Mouse (Mus musculus) liver, embryonic 12.5 days (tissue): ENCODE data around the gene Ptafr. TPM values are rescaled to one million over a fixed set of nuclear protein-coding genes. Genes with fewer than 3 reads are reported as not detected.
A peak's percentile ranks its signal among the peaks of the same experiment; 100 is the strongest.

Experiments
- ATAC-seq: fragments of 200-750 bp; cut with Nextera tagmentation; 2 replicates; pipeline ENCODE4 v1.8.0; 2017; ENCODE audit warnings: moderate number of reproducible peaks, mild to moderate bottlenecking, moderate library complexity
- H3K27ac ChIP-seq: fragments of 300-500 bp; sonication (generic); 2 replicates; pipeline ENCODE4 v1.5.1; 2016; ENCODE audit warnings: mild to moderate bottlenecking
- H3K27me3 ChIP-seq: fragments of 300-500 bp; sonication (generic); replicated peaks from 2 replicates; pipeline ENCODE4 v1.6.1; 2016; ENCODE audit warnings: mild to moderate bottlenecking, moderate library complexity
- H3K36me3 ChIP-seq: fragments of 300-500 bp; sonication (generic); 2 replicates; pipeline ENCODE4 v1.6.1; 2016; ENCODE audit warnings: mild to moderate bottlenecking, moderate library complexity
- H3K4me1 ChIP-seq: fragments of 300-500 bp; sonication (generic); 2 replicates; pipeline ENCODE4 v1.6.1; 2016
- H3K4me2 ChIP-seq: fragments of 300-500 bp; sonication (generic); 2 replicates; pipeline ENCODE4 v1.6.1; 2016; ENCODE audit warnings: mild to moderate bottlenecking, moderate library complexity
- H3K4me3 ChIP-seq: fragments of 300-500 bp; sonication (generic); 2 replicates; pipeline ENCODE4 v1.5.1; 2016; ENCODE audit warnings: mild to moderate bottlenecking, moderate library complexity
- H3K9ac ChIP-seq: fragments of 300-500 bp; sonication (generic); 2 replicates; pipeline ENCODE4 v1.6.1; 2016; ENCODE audit warnings: mild to moderate bottlenecking, moderate library complexity
- H3K9me3 ChIP-seq: fragments of 300-500 bp; sonication (generic); replicated peaks from 2 replicates; pipeline ENCODE4 v1.6.1; 2016; ENCODE audit warnings: mild to moderate bottlenecking, moderate library complexity
- WGBS: fragments of 180-500 bp; shearing (Covaris S2); methylation state at CpG from one replicate; pipeline ENCODE4 v1.1.7; 2016; ENCODE audit not compliant: insufficient replicate concordance; 5-methylcytosine and 5-hydroxymethylcytosine counted together
- polyA plus RNA-seq: library from polyadenylated mRNA; unstranded; fragments of >200 nt; fragmentation: Nextera tagmentation; extraction: Ambion mirVana; gene quantifications from 2 replicates; pipeline ENCODE4 v1.2.1, GENCODE M21; 2016

The Ptafr gene
- 0.77 and 0.94 TPM in 2 replicates for polyA plus RNA-seq

GRCm38 (mm10) chr4:132563965-132564364 is at the start of gene Ptafr:
Gene Ptafr (plus strand): TSS chr4:132564067.
- no peak within 1 kb of the TSS; the same call in 1 of the 2 replicates for H3K27ac ChIP-seq
- no peak within 1 kb of the TSS for H3K9ac ChIP-seq
- H3K36me3 ChIP-seq = no peaks in the 10 kb centered on the region
- ATAC-seq = peak; percentile 24; the same call in 1 of the 2 replicates
- H3K9me3 ChIP-seq = no peaks in the 10 kb centered on the region
- 15% methylated on average over 4 of the region's 4 CpGs for WGBS
- peaks cover 10% of the 10 kb centered on the region for H3K4me1 ChIP-seq
- H3K4me3 ChIP-seq = no peak within 1 kb of the TSS
- peak within 1 kb of the TSS; percentile 28 for H3K4me2 ChIP-seq
- H3K27me3 ChIP-seq = peaks cover 12% of the 10 kb centered on the region

GRCm38 (mm10) chr4:132514555-132515135 is 49.2 kb upstream of the Ptafr start:
- WGBS = 3% methylated on average over 21 of the region's 21 CpGs

DNA sequence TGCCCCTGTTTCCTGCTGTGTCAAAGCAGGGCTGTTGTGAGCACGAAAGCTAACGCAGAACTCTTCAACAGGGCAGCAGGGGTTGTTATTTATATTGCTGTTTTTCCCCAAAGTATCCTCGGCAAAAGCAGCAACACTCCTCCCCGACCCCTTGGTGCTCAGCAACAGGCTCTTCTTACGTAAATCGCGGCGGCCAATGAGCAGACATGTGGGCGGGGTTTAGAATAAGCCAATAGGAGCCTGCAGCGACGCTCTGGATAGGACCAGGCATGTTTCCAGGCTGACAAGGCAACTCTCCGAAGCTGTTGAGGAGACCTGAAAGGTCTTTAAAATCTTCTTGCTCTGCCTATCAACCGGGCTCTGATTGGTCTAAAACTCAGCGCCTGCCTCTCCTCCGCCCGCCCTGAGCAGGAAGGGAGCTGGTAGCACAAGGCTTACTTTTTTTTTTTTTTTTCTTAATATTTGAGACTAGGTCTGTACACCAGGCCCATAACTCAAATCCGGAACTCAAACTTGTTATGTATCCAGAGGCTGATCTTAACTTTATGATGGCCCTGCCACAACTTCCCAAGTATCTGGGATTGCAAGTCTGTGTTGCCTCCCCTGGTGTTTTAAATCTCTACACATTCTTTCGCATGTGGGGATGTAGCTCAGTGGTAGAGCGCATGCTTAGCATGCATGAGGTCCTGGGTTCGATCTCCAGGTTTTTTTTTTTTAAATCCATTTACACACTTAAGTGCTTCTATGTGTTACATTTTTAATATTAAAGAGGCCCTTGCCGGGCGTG is 48.3 kb upstream of the Ptafr start:
- peak overlapping the region; percentile 68 for H3K4me3 ChIP-seq
- H3K4me2 ChIP-seq = peak overlapping the region; percentile 95
- no peaks in the 10 kb centered on the region for H3K9me3 ChIP-seq
- H3K9ac ChIP-seq = peak overlapping the region; percentile 73
- WGBS = 21% methylated on average over 22 of the region's 22 CpGs
- H3K27ac ChIP-seq = peak overlapping the region; percentile 90
- ATAC-seq = peak; percentile 89
- H3K36me3 ChIP-seq = no peaks in the 10 kb centered on the region
- peaks cover 65% of the 10 kb centered on the region for H3K4me1 ChIP-seq
- H3K27me3 ChIP-seq = no peaks in the 10 kb centered on the region

More at GRCm38 (mm10) chr4:132514555-132515135, 49.2 kb upstream of the Ptafr start:
- H3K9ac ChIP-seq = peak overlapping the region; percentile 73
- H3K4me3 ChIP-seq = peak overlapping the region; percentile 68
- H3K4me1 ChIP-seq = peaks cover 64% of the 10 kb centered on the region
- no peaks in the 10 kb centered on the region for H3K36me3 ChIP-seq
- no peak for ATAC-seq
- H3K4me2 ChIP-seq = peak overlapping the region; percentile 95
- H3K27me3 ChIP-seq = no peaks in the 10 kb centered on the region
- peak overlapping the region; percentile 90 for H3K27ac ChIP-seq
- H3K9me3 ChIP-seq = no peaks in the 10 kb centered on the region

DNA sequence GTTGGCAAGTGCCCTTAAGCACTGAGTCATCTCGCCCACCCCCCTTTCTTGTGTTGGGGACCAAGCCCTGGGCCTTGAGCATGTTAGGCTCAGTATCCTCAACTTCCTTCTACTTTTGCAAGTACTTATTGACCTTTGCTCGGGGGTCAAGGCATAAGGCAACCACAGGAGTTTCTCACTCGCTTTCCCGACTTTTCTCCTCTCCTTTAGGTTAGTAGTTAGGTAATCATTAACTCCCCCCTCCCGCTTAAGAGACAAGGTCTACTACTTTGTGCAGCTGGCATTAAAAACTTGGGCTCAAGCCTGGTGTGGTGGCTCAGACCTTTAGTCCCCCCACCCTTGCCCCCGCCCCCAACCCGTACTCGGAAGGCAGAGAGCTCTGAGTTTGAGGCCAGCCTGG is 45.8 kb upstream of the Ptafr start:
- Histone ChIP-seq H3K27ac (0 out of 2 replicates have a peak overlapping the region, but pooled peaks have one; percentile 3), H3K9me3 (no peaks in the 10 kb centered on the region), H3K4me2 (no peak overlapping the region), H3K4me1 (peaks cover 45% of the 10 kb centered on the region), H3K9ac (no peak overlapping the region), H3K27me3 (no peaks in the 10 kb centered on the region), H3K36me3 (no peaks in the 10 kb centered on the region), H3K4me3 (no peak overlapping the region)
- ATAC-seq = no peak
- 63% methylated on average over 8 of the region's 8 CpGs for WGBS

DNA sequence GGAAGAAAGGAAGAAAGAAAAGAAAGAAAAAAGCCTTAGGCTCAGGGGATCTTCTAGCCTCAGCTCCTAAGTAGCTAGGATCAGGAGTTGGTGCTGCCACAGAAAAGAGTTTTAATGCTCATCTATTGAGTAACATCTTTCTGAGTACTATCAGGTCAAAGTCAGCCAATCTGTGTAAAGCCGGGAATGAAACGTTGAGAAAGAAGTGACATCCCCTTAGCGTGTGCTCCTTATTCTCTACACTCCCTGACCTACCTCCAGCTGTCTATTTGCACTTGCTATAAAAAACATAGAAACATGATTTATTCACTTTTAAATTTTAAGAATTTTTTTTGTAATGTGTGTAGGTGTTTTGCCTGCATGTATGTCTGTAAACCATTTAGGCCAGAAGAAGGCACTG is 44.7 kb upstream of the Ptafr start:
- H3K27ac ChIP-seq = no peak overlapping the region
- H3K4me2 ChIP-seq = no peak overlapping the region
- H3K27me3 ChIP-seq = no peaks in the 10 kb centered on the region
- WGBS = 70% methylated on average over 3 of the region's 3 CpGs
- H3K9ac ChIP-seq = no peak overlapping the region
- no peak overlapping the region for H3K4me3 ChIP-seq
- no peak for ATAC-seq
- no peaks in the 10 kb centered on the region for H3K36me3 ChIP-seq
- H3K4me1 ChIP-seq = peaks cover 42% of the 10 kb centered on the region
- no peaks in the 10 kb centered on the region for H3K9me3 ChIP-seq

DNA sequence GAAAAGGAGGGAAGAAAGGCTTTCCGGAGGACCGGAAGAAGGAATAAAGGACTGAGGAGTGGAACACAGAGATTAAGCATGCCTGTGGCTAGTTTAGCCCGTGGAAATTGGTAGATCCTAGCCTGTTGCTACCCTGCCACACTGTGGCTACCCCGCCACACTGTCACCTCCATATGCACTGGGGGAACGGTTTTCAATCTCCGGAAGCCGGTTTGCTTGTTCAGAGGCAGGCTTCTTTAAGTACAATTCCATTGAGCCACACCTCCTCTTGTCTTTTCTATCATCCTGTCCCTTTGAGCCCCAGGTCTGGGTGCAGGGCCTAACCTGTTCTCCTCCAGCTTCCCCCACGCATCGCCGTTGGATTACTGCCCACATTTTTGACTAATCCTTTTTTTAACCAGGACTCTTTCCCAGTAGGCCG is 39.5 kb upstream of the Ptafr start:
- ATAC-seq = no peak
- Histone ChIP-seq H3K4me3 (no peak overlapping the region), H3K9ac (peak overlapping the region; percentile 29; the same call in 1 of the 2 replicates), H3K4me1 (peaks cover 60% of the 10 kb centered on the region), H3K4me2 (peak overlapping the region; percentile 26; the same call in 1 of the 2 replicates), H3K27me3 (no peaks in the 10 kb centered on the region), H3K36me3 (peaks cover 16% of the 10 kb centered on the region), H3K9me3 (no peaks in the 10 kb centered on the region), H3K27ac (peak overlapping the region; percentile 66)
- WGBS = 42% methylated on average over 11 of the region's 11 CpGs

GRCm38 (mm10) chr4:132524808-132525207 is 39.1 kb upstream of the Ptafr start:
- Histone ChIP-seq H3K27ac (peak overlapping the region; percentile 66), H3K9me3 (no peaks in the 10 kb centered on the region), H3K36me3 (peaks cover 20% of the 10 kb centered on the region), H3K4me2 (peak overlapping the region; percentile 26), H3K4me1 (peaks cover 64% of the 10 kb centered on the region), H3K4me3 (no peak overlapping the region), H3K27me3 (no peaks in the 10 kb centered on the region), H3K9ac (peak overlapping the region; percentile 29; the same call in 1 of the 2 replicates)
- peak; percentile 73 for ATAC-seq
- 48% methylated on average over 6 of the region's 6 CpGs for WGBS

GRCm38 (mm10) chr4:132526678-132527077 is 37.2 kb upstream of the Ptafr start:
- Histone ChIP-seq H3K9me3 (no peaks in the 10 kb centered on the region), H3K27me3 (no peaks in the 10 kb centered on the region), H3K27ac (peak overlapping the region; percentile 55), H3K4me1 (peaks cover 76% of the 10 kb centered on the region), H3K9ac (no peak overlapping the region), H3K4me3 (no peak overlapping the region), H3K4me2 (no peak overlapping the region), H3K36me3 (peaks cover 38% of the 10 kb centered on the region)
- WGBS = 36% methylated on average over 2 of the region's 2 CpGs
- no peak for ATAC-seq

DNA sequence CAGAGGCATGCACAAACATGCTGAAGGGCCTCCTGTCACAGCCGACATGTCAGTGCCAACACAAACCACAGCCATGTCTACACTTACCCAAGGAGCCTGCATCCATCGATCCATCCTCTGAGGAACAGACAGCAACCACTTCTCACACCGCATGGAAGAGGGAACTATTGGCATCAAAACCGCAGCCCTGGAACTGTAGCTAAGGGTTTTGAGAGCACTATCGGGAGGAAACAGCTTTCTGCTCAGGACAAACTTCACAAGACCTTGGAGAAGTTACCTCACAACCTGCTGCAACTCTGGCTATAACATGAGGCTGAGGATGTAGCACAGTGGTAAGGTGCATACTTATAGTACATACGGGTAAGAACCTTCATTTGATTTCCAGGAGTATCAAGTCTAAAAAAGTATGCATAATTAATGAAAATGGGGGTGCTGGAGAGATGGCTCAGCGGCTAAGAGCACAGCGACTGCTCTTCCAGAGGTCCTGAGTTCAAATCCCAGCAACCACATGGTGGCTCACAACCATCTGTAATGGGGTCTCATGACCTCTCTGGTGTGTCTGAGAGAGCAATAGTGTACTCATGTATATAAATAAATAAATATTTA is 35.8 kb upstream of the Ptafr start:
- Histone ChIP-seq H3K9me3 (no peaks in the 10 kb centered on the region), H3K27ac (peak overlapping the region; percentile 67), H3K9ac (no peak overlapping the region), H3K4me2 (no peak overlapping the region), H3K36me3 (peaks cover 40% of the 10 kb centered on the region), H3K27me3 (no peaks in the 10 kb centered on the region), H3K4me1 (peaks cover 81% of the 10 kb centered on the region), H3K4me3 (no peak overlapping the region)
- WGBS = 64% methylated on average over 8 of the region's 8 CpGs
- no peak for ATAC-seq

DNA sequence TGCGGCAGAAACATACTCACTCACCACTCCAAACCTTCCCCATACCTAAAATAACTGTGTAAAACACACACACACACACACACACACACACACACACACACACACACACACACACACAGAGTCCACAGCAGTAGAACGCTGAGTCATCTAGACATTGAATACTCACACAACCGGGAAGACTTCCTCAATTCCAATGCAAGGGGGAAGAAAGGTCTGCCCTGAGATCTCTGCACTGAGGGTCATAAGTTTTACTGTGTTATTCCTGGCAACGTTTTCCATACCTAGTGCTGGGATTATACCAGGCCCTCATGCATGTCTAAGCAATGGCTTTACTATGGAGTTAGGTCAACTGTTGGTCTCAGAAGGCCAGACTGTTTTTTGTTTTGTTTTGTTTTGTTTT is 34.5 kb upstream of the Ptafr start:
- no peak for ATAC-seq
- H3K36me3 ChIP-seq = peaks cover 40% of the 10 kb centered on the region
- H3K27ac ChIP-seq = peak overlapping the region; percentile 99
- WGBS = 24% methylated on average over 4 of the region's 4 CpGs
- 0 out of 2 replicates have a peak overlapping the region, but pooled peaks have one; percentile 23 for H3K4me3 ChIP-seq
- no peaks in the 10 kb centered on the region for H3K9me3 ChIP-seq
- H3K27me3 ChIP-seq = no peaks in the 10 kb centered on the region
- H3K9ac ChIP-seq = peak overlapping the region; percentile 97
- peaks cover 78% of the 10 kb centered on the region for H3K4me1 ChIP-seq
- peak overlapping the region; percentile 88 for H3K4me2 ChIP-seq

GRCm38 (mm10) chr4:132530033-132530804 is 33.6 kb upstream of the Ptafr start:
- Histone ChIP-seq H3K4me3 (peak overlapping the region; percentile 97), H3K27me3 (no peaks in the 10 kb centered on the region), H3K36me3 (peaks cover 40% of the 10 kb centered on the region), H3K9me3 (no peaks in the 10 kb centered on the region), H3K27ac (peak overlapping the region; percentile 99), H3K9ac (peak overlapping the region; percentile 97), H3K4me1 (peaks cover 77% of the 10 kb centered on the region), H3K4me2 (peak overlapping the region; percentile 88)
- WGBS = 27% methylated on average over 20 of the region's 20 CpGs
- ATAC-seq = peak; percentile 86
